Comparison of ENCODE assay signal across 24 mouse cellular contexts in the genomic region with DNA sequence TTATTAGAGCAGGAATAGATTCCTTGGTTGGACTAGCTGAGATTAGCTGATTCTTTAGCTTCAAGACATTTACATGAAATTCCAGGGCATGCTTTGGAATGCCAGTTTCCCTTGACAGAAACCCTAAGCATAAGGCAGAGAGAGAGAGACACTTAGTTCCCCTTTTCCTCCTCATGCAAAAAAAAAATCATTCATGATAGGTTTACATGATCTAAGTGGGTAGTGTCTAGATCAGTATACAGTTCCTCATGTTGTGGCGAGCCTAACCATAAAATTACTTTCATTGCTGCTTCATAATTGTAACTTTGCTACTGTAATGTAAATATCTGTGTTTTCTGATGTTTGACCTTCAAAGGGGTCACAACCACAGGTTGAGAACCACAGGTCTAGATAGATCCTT.
"Had no signal": no experiment of that assay in that cellular context is flagged by ENCODE, and none has a peak within 500 bp of the region (broad histone marks: within the 10 kb centered on the region; RNA-seq: fewer than 3 reads in every experiment).

No protein-coding gene starts in this region.

- H3K4me1 ChIP-seq: heart, embryonic 12.5 days; hindbrain, embryonic 13.5 days; intestine, embryonic 15.5 days; limb, embryonic 13.5 days; limb, embryonic 15.5 days; liver, embryonic 12.5 days had no signal

- ATAC-seq: hindbrain, embryonic 16.5 days; inflammation-experienced regulatory T-cells, adult 6 months; intestine, embryonic 15.5 days; intestine, postnatal 0 days; liver, embryonic 12.5 days had no signal

- H3K9ac ChIP-seq: heart, embryonic 12.5 days; hindbrain, embryonic 13.5 days; intestine, embryonic 15.5 days; kidney, embryonic 15.5 days; limb, embryonic 13.5 days; limb, embryonic 15.5 days; liver, embryonic 12.5 days had no signal

- H3K27ac ChIP-seq: heart, embryonic 10.5 days; hindbrain, embryonic 13.5 days; intestine, embryonic 15.5 days; kidney, embryonic 15.5 days; kidney, postnatal 0 days; limb, embryonic 13.5 days; limb, embryonic 15.5 days; liver, embryonic 12.5 days had no signal

- DNase-seq: gastrocnemius, postnatal 14 days; gastrocnemius, postnatal 36 days; heart, adult 18-20 months; heart, postnatal 10 days; heart, postnatal 4 days; kidney, adult 18-20 months; kidney, adult 9 months; kidney, postnatal 14 days; kidney, postnatal 36 days; layer of hippocampus, adult 9-11 months; layer of hippocampus, postnatal 36 days; left cerebral cortex, postnatal 4 days had no signal

- H3K36me3 ChIP-seq: heart, embryonic 10.5 days; heart, embryonic 12.5 days; hindbrain, embryonic 13.5 days; intestine, embryonic 15.5 days; kidney, embryonic 15.5 days; limb, embryonic 13.5 days; limb, embryonic 15.5 days; liver, embryonic 12.5 days had no signal

- H3K9me3 ChIP-seq: heart, embryonic 10.5 days; heart, embryonic 12.5 days; hindbrain, embryonic 13.5 days; intestine, embryonic 15.5 days; kidney, embryonic 15.5 days; limb, embryonic 13.5 days; limb, embryonic 15.5 days; liver, embryonic 12.5 days had no signal

- H3K27me3 ChIP-seq: heart, embryonic 12.5 days; hindbrain, embryonic 13.5 days; intestine, embryonic 15.5 days; kidney, embryonic 15.5 days; limb, embryonic 13.5 days; limb, embryonic 15.5 days; liver, embryonic 12.5 days had no signal

- H3K4me3 ChIP-seq: heart, embryonic 10.5 days; heart, embryonic 12.5 days; hindbrain, embryonic 13.5 days; intestine, embryonic 15.5 days; kidney, embryonic 15.5 days; limb, embryonic 13.5 days; limb, embryonic 15.5 days; liver, embryonic 12.5 days had no signal
